Mouse (Mus musculus) heart, embryonic 14.5 days (tissue): ENCODE measurements at regions not wholly inside any gene's neighbourhood (a gene's known extent, or its start where the extent isn't known, plus 50 kb on each side); places are given as distances from the start of the nearest gene placed in this dataset.
A peak's percentile ranks its signal among the peaks of the same experiment; 100 is the strongest.

Experiments used
- ATAC-seq: fragments of 200-750 bp; cut with Nextera tagmentation; 2 replicates; pipeline ENCODE4 v1.8.0; 2017; ENCODE audit warnings: low read depth, moderate TSS enrichment; ENCODE audit not compliant: insufficient number of reproducible peaks, insufficient read depth, low FRiP score
- H3K27ac ChIP-seq, 2 experiments: fragments of 200-500 bp in 1 of 2; fragments of 300-500 bp in 1 of 2; sonication (generic) in 1 of 2; replicated peaks in 1 of 2; 2 replicates each; pipeline ENCODE4 v1.5.1; 2012 to 2014; ENCODE audit warnings: low read depth in 2 of 2, low read length in 2 of 2, control low read depth in 1 of 2, mild to moderate bottlenecking in 1 of 2, mixed read lengths in 1 of 2; ENCODE audit not compliant: control insufficient read depth in 1 of 2, insufficient read depth in 1 of 2
- H3K27me3 ChIP-seq: fragments of 300-500 bp; sonication (generic); 2 replicates; pipeline ENCODE4 v1.6.1; 2014; ENCODE audit warnings: mild to moderate bottlenecking, low read length, control low read depth; ENCODE audit not compliant: control insufficient read depth, insufficient read depth
- H3K36me3 ChIP-seq: fragments of 300-500 bp; sonication (generic); 2 replicates; pipeline ENCODE4 v1.6.1; 2014; ENCODE audit warnings: mild to moderate bottlenecking, control low read depth, low read length, mixed read lengths; ENCODE audit not compliant: control insufficient read depth, insufficient read depth
- H3K4me1 ChIP-seq, 2 experiments: fragments of 200-500 bp in 1 of 2; fragments of 300-500 bp in 1 of 2; sonication (generic) in 1 of 2; 2 replicates each; pipeline ENCODE4 v1.6.1; 2012 to 2014; ENCODE audit warnings: low read length in 2 of 2, control low read depth in 1 of 2, mixed read lengths in 1 of 2; ENCODE audit not compliant: control insufficient read depth in 2 of 2, insufficient read depth in 2 of 2
- H3K4me2 ChIP-seq: fragments of 300-500 bp; sonication (generic); 2 replicates; pipeline ENCODE4 v1.6.1; 2014; ENCODE audit warnings: mild to moderate bottlenecking, low read length
- H3K4me3 ChIP-seq, 2 experiments: fragments of 200-500 bp in 1 of 2; fragments of 300-500 bp in 1 of 2; sonication (generic) in 1 of 2; 2 replicates each; pipeline ENCODE4 v1.5.1; 2012 to 2014; ENCODE audit warnings: low read length in 2 of 2, mild to moderate bottlenecking in 2 of 2, control low read depth in 1 of 2, low read depth in 1 of 2, moderate library complexity in 1 of 2; ENCODE audit not compliant: control insufficient read depth in 1 of 2, insufficient read depth in 1 of 2
- H3K9ac ChIP-seq: fragments of 300-500 bp; sonication (generic); 2 replicates; pipeline ENCODE4 v1.6.1; 2014; ENCODE audit warnings: mild to moderate bottlenecking, low read length
- H3K9me3 ChIP-seq: fragments of 300-500 bp; sonication (generic); 2 replicates; pipeline ENCODE4 v1.6.1; 2016; ENCODE audit warnings: low read length, control low read depth; ENCODE audit not compliant: control insufficient read depth
- WGBS: fragments of 180-500 bp; shearing (Covaris S2); extraction: QIAGEN DNeasy Blood & Tissue Kit; methylation state at CpG from one replicate; pipeline ENCODE4 v1.1.7; 2014; 5-methylcytosine and 5-hydroxymethylcytosine counted together

GRCm38 (mm10) chr10:102881824-102882438 is 148.1 kb downstream of the Alx1 start:
- no peak overlapping the region for H3K4me2 ChIP-seq
- H3K27me3 ChIP-seq, result no peaks in the 10 kb centered on the region
- H3K9ac ChIP-seq, result no peak overlapping the region
- no peak overlapping the region for H3K27ac ChIP-seq
- no peak for ATAC-seq
- no peak overlapping the region for H3K4me3 ChIP-seq
- H3K9me3 ChIP-seq, result no peaks in the 10 kb centered on the region
- 74% methylated on average over 6 of the region's 6 CpGs for WGBS
- no peaks in the 10 kb centered on the region for H3K4me1 ChIP-seq
- no peaks in the 10 kb centered on the region for H3K36me3 ChIP-seq

- 30% methylated on average over 11 of the region's 11 CpGs for WGBS
- Histone ChIP-seq H3K27ac (no peak overlapping the region), H3K4me3 (no peak overlapping the region), H3K27me3 (no peaks in the 10 kb centered on the region), H3K9me3 (no peaks in the 10 kb centered on the region), H3K4me1 (no peaks in the 10 kb centered on the region), H3K9ac (no peak overlapping the region), H3K4me2 (0 out of 2 replicates have a peak overlapping the region, but pooled peaks have one; percentile 22), H3K36me3 (no peaks in the 10 kb centered on the region)
- ATAC-seq, result no peak
Observed at GRCm38 (mm10) chr10:102878010-102878409, 152.0 kb downstream of the Alx1 start.

- no peaks in the 10 kb centered on the region for H3K36me3 ChIP-seq
- ATAC-seq, result no peak
- no peaks in the 10 kb centered on the region for H3K27me3 ChIP-seq
- H3K9ac ChIP-seq, result no peak overlapping the region
- no peak overlapping the region for H3K4me2 ChIP-seq
- no peaks in the 10 kb centered on the region for H3K4me1 ChIP-seq
- WGBS, result 76% methylated on average over 3 of the region's 3 CpGs
- H3K9me3 ChIP-seq, result no peaks in the 10 kb centered on the region
- no peak overlapping the region for H3K27ac ChIP-seq
- H3K4me3 ChIP-seq, result no peak overlapping the region
Observed at GRCm38 (mm10) chr10:102876946-102877345, 153.1 kb downstream of the Alx1 start.

- no peak for ATAC-seq
- H3K4me3 ChIP-seq, result no peak overlapping the region
- 21% methylated on average over 4 of the region's 4 CpGs for WGBS
- no peaks in the 10 kb centered on the region for H3K27me3 ChIP-seq
- no peak overlapping the region for H3K9ac ChIP-seq
- H3K9me3 ChIP-seq, result no peaks in the 10 kb centered on the region
- H3K4me1 ChIP-seq, result no peaks in the 10 kb centered on the region
- H3K4me2 ChIP-seq, result no peak overlapping the region
- no peak overlapping the region for H3K27ac ChIP-seq
- H3K36me3 ChIP-seq, result no peaks in the 10 kb centered on the region
Observed at GRCm38 (mm10) chr10:102866920-102867319, 163.1 kb downstream of the Alx1 start.

GRCm38 (mm10) chr10:102836567-102837224 is 193.3 kb downstream of the Alx1 start:
- Histone ChIP-seq H3K27ac (no peak overlapping the region), H3K9me3 (no peaks in the 10 kb centered on the region), H3K4me2 (no peak overlapping the region), H3K4me1 (no peaks in the 10 kb centered on the region), H3K36me3 (no peaks in the 10 kb centered on the region), H3K9ac (no peak overlapping the region), H3K4me3 (no peak overlapping the region), H3K27me3 (no peaks in the 10 kb centered on the region)
- WGBS, result 28% methylated on average over 4 of the region's 4 CpGs
- no peak for ATAC-seq

GRCm38 (mm10) chr10:102835814-102836213 is 194.2 kb downstream of the Alx1 start:
- WGBS, result 27% methylated on average over 1 of the region's 1 CpGs
- Histone ChIP-seq H3K27ac (no peak overlapping the region), H3K27me3 (no peaks in the 10 kb centered on the region), H3K4me3 (no peak overlapping the region), H3K4me2 (no peak overlapping the region), H3K4me1 (no peaks in the 10 kb centered on the region), H3K9ac (no peak overlapping the region), H3K36me3 (no peaks in the 10 kb centered on the region), H3K9me3 (no peaks in the 10 kb centered on the region)
- ATAC-seq, result no peak

- no peak for ATAC-seq
- Histone ChIP-seq H3K27me3 (no peaks in the 10 kb centered on the region), H3K27ac (no peak overlapping the region), H3K9ac (no peak overlapping the region), H3K4me1 (no peaks in the 10 kb centered on the region), H3K9me3 (no peaks in the 10 kb centered on the region), H3K4me2 (no peak overlapping the region), H3K36me3 (no peaks in the 10 kb centered on the region), H3K4me3 (no peak overlapping the region)
- 61% methylated on average over 3 of the region's 3 CpGs for WGBS
Observed at GRCm38 (mm10) chr10:102829606-102830005, 200.4 kb downstream of the Alx1 start.

GRCm38 (mm10) chr10:102823434-102823833 is 206.6 kb downstream of the Alx1 start:
- Histone ChIP-seq H3K9me3 (no peaks in the 10 kb centered on the region), H3K9ac (no peak overlapping the region), H3K27me3 (no peaks in the 10 kb centered on the region), H3K4me3 (no peak overlapping the region), H3K4me1 (no peaks in the 10 kb centered on the region), H3K4me2 (no peak overlapping the region), H3K36me3 (no peaks in the 10 kb centered on the region), H3K27ac (no peak overlapping the region)
- ATAC-seq, result no peak
